Mouse (Mus musculus): Measurements from ENCODE around the gene Osgepl1. TPM values are rescaled to one million over a fixed set of nuclear protein-coding genes. Genes with fewer than 3 reads are reported as not detected.

Osgepl1 gene
- total and polyA plus RNA-seq, 3 experiments: 13.1 to 33.2 (median 15.5) TPM

- Histone ChIP-seq H3K9me3 (replicated peaks; ENCODE audit: low read length) (no peaks in the 10 kb centered on the region), H3K79me2 (replicated peaks; ENCODE audit: control insufficient read depth, extremely low read depth, insufficient read depth, poor library complexity, severe bottlenecking) (peaks cover 14% of the 10 kb centered on the region; the same call in 1 of the 2 replicates), H3K9ac (ENCODE audit: insufficient read depth, low read depth) (no peak overlapping the region), H3K27me3 (replicated peaks) (no peaks in the 10 kb centered on the region), H3K4me3 (replicated peaks in 1 of 3; ENCODE audit: low read depth in 2 of 3, low read length in 2 of 3, poor library complexity in 1 of 3) (no peak overlapping the region), H3K27ac (ENCODE audit: insufficient read depth, low read depth) (no peak overlapping the region), H3K4me2 (ENCODE audit: insufficient read depth, low read depth, poor library complexity, severe bottlenecking) (no peak overlapping the region), H3K36me3 (replicated peaks in 1 of 2; ENCODE audit: control insufficient read depth in 1 of 2, insufficient read depth in 1 of 2, low read length in 1 of 2) (peaks cover 14 to 49% of the 10 kb centered on the region in 2 experiments), H3K4me1 (ENCODE audit: control insufficient read depth in 1 of 2, insufficient read depth in 2 of 2) (peaks cover 2 to 40% of the 10 kb centered on the region in 2 experiments; a peak in 3 of 4 replicates)
- TF ChIP-seq JUN (IDR thresholded peaks at IDR 0.05; ENCODE audit: insufficient read depth, low read depth, low read length) (no peak), USF1 (IDR thresholded peaks at IDR 0.05; ENCODE audit: low read depth, low read length) (no peak), MAX (IDR thresholded peaks at IDR 0.05; ENCODE audit: low read length) (no peak), TBP (conservative IDR thresholded peaks at IDR 0.05; ENCODE audit: low read depth, low read length) (no peak), MXI1 (IDR thresholded peaks at IDR 0.05; ENCODE audit: low read depth, low read length) (no peak), MEF2A (IDR thresholded peaks at IDR 0.05; ENCODE audit: borderline replicate concordance, low read depth, low read length) (no peak), PAX5 (IDR thresholded peaks at IDR 0.05; ENCODE audit: low read length) (no peak), MAFK (IDR thresholded peaks at IDR 0.05; ENCODE audit: insufficient replicate concordance, low read length) (no peak), MYC (IDR thresholded peaks at IDR 0.05; ENCODE audit: low read depth, low read length) (no peak), CHD1 (IDR thresholded peaks at IDR 0.05; ENCODE audit: low read depth, low read length) (no peak), NELFE (IDR thresholded peaks at IDR 0.05; ENCODE audit: low read depth, low read length) (no peak), GABPA (IDR thresholded peaks at IDR 0.05; ENCODE audit: insufficient replicate concordance, low read depth, low read length) (no peak), E2F4 (IDR thresholded peaks at IDR 0.05; ENCODE audit: insufficient replicate concordance, low read depth, low read length) (no peak), UBTF (IDR thresholded peaks at IDR 0.05; ENCODE audit: low read depth, low read length) (no peak), USF2 (conservative IDR thresholded peaks at IDR 0.05; ENCODE audit: low read depth, low read length) (no peak), ZC3H11A (IDR thresholded peaks at IDR 0.05; ENCODE audit: low read depth, low read length) (no peak), NRF1 (IDR thresholded peaks at IDR 0.05; ENCODE audit: low read depth, low read length) (no peak)
- dilution Hi-C loops (cut with MboI; ENCODE audit: extremely low pct_ligation_motif_present, extremely low pct_unique_long_range_greater_than_20kb, low sequenced_read_pairs): no loop called here
- DNase-seq (ENCODE audit: extremely low read depth): no peak
- in situ Hi-C loops (cut with MboI; ENCODE audit: low pct_ligation_motif_present, low pct_unique_long_range_greater_than_20kb, low sequenced_read_pairs): no loop called here
These were observed 12.9 kb upstream of the Osgepl1 start for GRCm38 (mm10) chr1:53300506-53300905.

- H3K27me3 ChIP-seq (replicated peaks): no peaks in the 10 kb centered on the region
- H3K4me1 ChIP-seq (ENCODE audit: control insufficient read depth in 1 of 2, insufficient read depth in 2 of 2): no peaks in the 10 kb centered on the region
These were observed 8.4 kb downstream of the Osgepl1 start for GRCm38 (mm10) chr1:53321662-53322344.

More at GRCm38 (mm10) chr1:53321662-53322344, 8.4 kb downstream of the Osgepl1 start:
- H3K79me2 ChIP-seq (replicated peaks; ENCODE audit: control insufficient read depth, extremely low read depth, insufficient read depth, poor library complexity, severe bottlenecking): no peaks in the 10 kb centered on the region
- DNase-seq (ENCODE audit: extremely low read depth): no peak
- in situ Hi-C loops (cut with MboI; ENCODE audit: low pct_ligation_motif_present, low pct_unique_long_range_greater_than_20kb, low sequenced_read_pairs) (no loop called here), dilution Hi-C loops (cut with MboI; ENCODE audit: extremely low pct_ligation_motif_present, extremely low pct_unique_long_range_greater_than_20kb, low sequenced_read_pairs) (no loop called here)
- no peak overlapping the region for H3K9ac ChIP-seq (ENCODE audit: insufficient read depth, low read depth)
- TF ChIP-seq ZMIZ1 (IDR thresholded peaks at IDR 0.05; ENCODE audit: low read depth, low read length) (no peak), EP300 (IDR thresholded peaks at IDR 0.05; ENCODE audit: low read length) (no peak), CHD1 (IDR thresholded peaks at IDR 0.05; ENCODE audit: low read depth, low read length) (no peak), ZC3H11A (IDR thresholded peaks at IDR 0.05; ENCODE audit: low read depth, low read length) (no peak), MAZ (IDR thresholded peaks at IDR 0.05; ENCODE audit: low read depth, low read length) (no peak)
- H3K4me3 ChIP-seq (replicated peaks in 1 of 3; ENCODE audit: low read depth in 2 of 3, low read length in 2 of 3, poor library complexity in 1 of 3): no peak overlapping the region
- H3K4me2 ChIP-seq (ENCODE audit: insufficient read depth, low read depth, poor library complexity, severe bottlenecking): no peak overlapping the region
- peaks cover 17 to 49% of the 10 kb centered on the region in 2 experiments for H3K36me3 ChIP-seq (replicated peaks in 1 of 2; ENCODE audit: control insufficient read depth in 1 of 2, insufficient read depth in 1 of 2, low read length in 1 of 2)
- no peak overlapping the region for H3K27ac ChIP-seq (ENCODE audit: insufficient read depth, low read depth)
- H3K9me3 ChIP-seq (replicated peaks; ENCODE audit: low read length): no peaks in the 10 kb centered on the region

Data from CH12.LX (cell line).